Mouse (Mus musculus): Measurements from ENCODE around the gene Gzmm. TPM values are rescaled to one million over a fixed set of nuclear protein-coding genes. Genes with fewer than 3 reads are reported as not detected.

Gzmm gene
- polyA plus RNA-seq, 1 experiment from 2014 or later, result 0.62 TPM

DNA sequence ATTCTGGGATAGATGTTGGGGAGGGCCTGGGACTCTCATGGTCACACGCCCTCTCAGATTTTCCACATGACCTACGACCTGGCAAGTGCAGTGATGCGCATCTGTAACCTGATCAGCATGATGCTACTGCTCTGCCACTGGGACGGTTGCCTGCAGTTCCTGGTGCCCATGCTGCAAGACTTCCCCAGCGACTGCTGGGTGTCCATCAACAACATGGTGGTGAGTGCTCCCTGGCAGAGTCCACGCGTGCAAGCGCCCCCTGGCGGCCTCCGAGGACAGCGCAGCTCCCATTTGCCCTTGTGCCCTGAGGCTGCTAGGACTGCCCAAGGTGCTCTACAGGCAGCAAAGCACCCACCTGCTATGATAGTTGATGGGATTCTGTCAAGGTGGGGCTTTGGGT lies 37.3 kb downstream of the Gzmm start:
- Histone ChIP-seq H3K36me3 (ENCODE audit: control insufficient read depth, insufficient read depth, low read length) (no peaks in the 10 kb centered on the region), H3K4me3 (ENCODE audit: low read length) (no peak overlapping the region), H3K27ac (ENCODE audit: low read length) (no peak overlapping the region), H3K27me3 (ENCODE audit: control insufficient read depth, insufficient read depth, low read depth, low read length) (no peaks in the 10 kb centered on the region), H3K4me1 (replicated peaks; ENCODE audit: control insufficient read depth, insufficient read depth, low read length) (no peaks in the 10 kb centered on the region), H3K9ac (ENCODE audit: low read length) (no peak overlapping the region), H3K9me3 (ENCODE audit: control insufficient read depth, low read length) (no peaks in the 10 kb centered on the region), H3K4me2 (ENCODE audit: low read depth, low read length) (no peak overlapping the region)
- 35% methylated on average over 11 of the region's 11 CpGs for WGBS
- no peak for ATAC-seq (ENCODE audit: low read depth)

- Histone ChIP-seq H3K27ac (ENCODE audit: low read length) (no peak overlapping the region), H3K9ac (ENCODE audit: low read length) (no peak overlapping the region), H3K4me2 (ENCODE audit: low read depth, low read length) (no peak overlapping the region), H3K36me3 (ENCODE audit: control insufficient read depth, insufficient read depth, low read length) (peaks cover under 1% of the 10 kb centered on the region; the same call in 1 of the 2 replicates), H3K9me3 (ENCODE audit: control insufficient read depth, low read length) (no peaks in the 10 kb centered on the region), H3K4me3 (ENCODE audit: low read length) (no peak overlapping the region), H3K27me3 (ENCODE audit: control insufficient read depth, insufficient read depth, low read depth, low read length) (no peaks in the 10 kb centered on the region), H3K4me1 (replicated peaks; ENCODE audit: control insufficient read depth, insufficient read depth, low read length) (no peaks in the 10 kb centered on the region)
- WGBS, result 65% methylated on average over 28 of the region's 28 CpGs
- no peak for ATAC-seq (ENCODE audit: low read depth)
Measured at GRCm38 (mm10) chr10:79728323-79729249, 39.8 kb downstream of the Gzmm start.

DNA sequence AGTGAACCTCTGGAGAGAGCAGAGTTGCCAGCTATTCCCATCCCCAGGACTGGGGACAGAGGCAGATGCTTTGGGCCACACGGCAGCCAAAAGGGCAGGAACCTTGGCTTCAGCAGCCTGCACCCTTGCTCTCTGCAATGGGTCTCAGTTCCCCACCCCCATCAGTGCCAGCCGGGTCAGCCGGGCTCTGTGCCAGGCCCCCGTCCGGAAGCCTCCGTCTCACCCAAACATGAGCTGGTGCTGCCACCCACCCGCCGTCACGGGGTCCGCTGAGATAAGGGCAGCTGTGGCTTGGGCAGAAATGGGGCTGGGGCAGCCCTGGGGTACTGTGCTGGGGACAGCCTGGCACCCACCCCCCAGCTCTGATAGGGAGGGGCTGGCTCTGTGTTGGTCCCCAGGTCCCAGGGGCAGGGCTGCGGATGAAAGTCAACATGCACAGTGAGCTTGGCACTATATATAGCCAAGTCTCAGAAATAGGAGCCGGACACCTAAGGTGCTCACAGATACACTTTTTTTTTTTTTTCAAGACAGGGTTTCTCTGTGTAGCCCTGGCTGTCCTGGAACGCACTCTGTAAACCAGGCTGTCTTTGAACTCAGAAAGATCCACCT lies 40.6 kb downstream of the Gzmm start:
- H3K4me2 ChIP-seq (ENCODE audit: low read depth, low read length), result no peak overlapping the region
- no peak overlapping the region for H3K9ac ChIP-seq (ENCODE audit: low read length)
- no peak overlapping the region for H3K4me3 ChIP-seq (ENCODE audit: low read length)
- no peaks in the 10 kb centered on the region for H3K4me1 ChIP-seq (replicated peaks; ENCODE audit: control insufficient read depth, insufficient read depth, low read length)
- 0 out of 2 replicates have a peak, but pooled peaks have one; percentile 51 for ATAC-seq (ENCODE audit: low read depth)
- H3K36me3 ChIP-seq (ENCODE audit: control insufficient read depth, insufficient read depth, low read length), result peaks cover 9% of the 10 kb centered on the region
- H3K9me3 ChIP-seq (ENCODE audit: control insufficient read depth, low read length), result no peaks in the 10 kb centered on the region
- H3K27ac ChIP-seq (ENCODE audit: low read length), result no peak overlapping the region
- H3K27me3 ChIP-seq (ENCODE audit: control insufficient read depth, insufficient read depth, low read depth, low read length), result no peaks in the 10 kb centered on the region
- WGBS, result 66% methylated on average over 13 of the region's 13 CpGs

- Histone ChIP-seq H3K27ac (ENCODE audit: low read length) (no peak overlapping the region), H3K4me3 (ENCODE audit: low read length) (no peak overlapping the region), H3K27me3 (ENCODE audit: control insufficient read depth, insufficient read depth, low read depth, low read length) (peaks cover 3% of the 10 kb centered on the region; the same call in 1 of the 2 replicates), H3K36me3 (ENCODE audit: control insufficient read depth, insufficient read depth, low read length) (peaks cover 32% of the 10 kb centered on the region), H3K9me3 (ENCODE audit: control insufficient read depth, low read length) (peaks cover 19% of the 10 kb centered on the region), H3K4me2 (ENCODE audit: low read depth, low read length) (no peak overlapping the region), H3K4me1 (replicated peaks; ENCODE audit: control insufficient read depth, insufficient read depth, low read length) (no peaks in the 10 kb centered on the region), H3K9ac (ENCODE audit: low read length) (no peak overlapping the region)
- ATAC-seq (ENCODE audit: low read depth), result no peak
- 95% methylated on average over 1 of the region's 1 CpGs for WGBS
Measured at GRCm38 (mm10) chr10:79732500-79732899, 43.7 kb downstream of the Gzmm start.

DNA sequence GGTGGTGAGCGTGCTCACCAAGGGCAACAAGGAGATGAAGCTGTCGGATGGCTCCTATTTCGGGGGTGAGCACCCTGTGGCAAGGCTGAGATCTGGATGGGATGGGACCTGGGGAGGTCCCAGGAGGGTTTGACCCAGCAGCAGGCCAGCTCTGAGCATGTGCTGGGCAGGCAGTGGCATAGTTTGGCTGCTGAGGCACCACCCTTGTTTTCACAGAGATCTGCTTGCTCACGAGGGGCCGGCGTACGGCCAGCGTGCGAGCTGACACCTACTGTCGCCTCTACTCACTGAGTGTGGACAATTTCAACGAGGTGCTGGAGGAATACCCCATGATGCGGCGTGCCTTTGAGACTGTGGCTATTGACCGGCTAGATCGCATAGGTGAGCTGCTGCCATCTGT lies 45.0 kb downstream of the Gzmm start:
- no peak overlapping the region for H3K4me3 ChIP-seq (ENCODE audit: low read length)
- no peak overlapping the region for H3K27ac ChIP-seq (ENCODE audit: low read length)
- H3K4me1 ChIP-seq (replicated peaks; ENCODE audit: control insufficient read depth, insufficient read depth, low read length), result no peaks in the 10 kb centered on the region
- ATAC-seq (ENCODE audit: low read depth), result no peak
- WGBS, result 92% methylated on average over 15 of the region's 15 CpGs
- H3K9me3 ChIP-seq (ENCODE audit: control insufficient read depth, low read length), result peaks cover 31% of the 10 kb centered on the region
- peaks cover 46% of the 10 kb centered on the region for H3K36me3 ChIP-seq (ENCODE audit: control insufficient read depth, insufficient read depth, low read length)
- H3K4me2 ChIP-seq (ENCODE audit: low read depth, low read length), result no peak overlapping the region
- H3K27me3 ChIP-seq (ENCODE audit: control insufficient read depth, insufficient read depth, low read depth, low read length), result peaks cover 3% of the 10 kb centered on the region; the same call in 1 of the 2 replicates
- no peak overlapping the region for H3K9ac ChIP-seq (ENCODE audit: low read length)

DNA sequence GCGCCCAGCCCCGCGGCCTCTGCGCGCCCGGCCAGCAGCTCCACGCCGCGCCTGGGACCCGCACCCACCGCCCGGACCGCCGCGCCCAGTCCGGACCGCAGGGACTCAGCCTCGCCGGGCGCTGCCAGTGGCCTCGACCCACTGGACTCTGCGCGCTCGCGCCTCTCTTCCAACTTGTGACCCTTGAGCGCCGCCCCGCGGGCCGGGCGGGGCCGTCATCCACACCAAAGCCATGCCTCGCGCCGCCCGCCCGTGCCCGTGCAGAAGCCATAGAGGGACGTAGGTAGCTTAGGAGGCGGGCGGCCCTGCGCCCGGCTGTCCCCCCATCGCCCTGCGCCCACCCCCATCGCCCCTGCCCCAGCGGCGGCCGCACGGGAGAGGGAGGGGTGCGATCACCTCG lies 46.5 kb downstream of the Gzmm start:
- Histone ChIP-seq H3K9me3 (ENCODE audit: control insufficient read depth, low read length) (peaks cover 46% of the 10 kb centered on the region), H3K9ac (ENCODE audit: low read length) (no peak overlapping the region), H3K4me2 (ENCODE audit: low read depth, low read length) (peak overlapping the region; percentile 22), H3K4me1 (replicated peaks; ENCODE audit: control insufficient read depth, insufficient read depth, low read length) (no peaks in the 10 kb centered on the region), H3K27me3 (ENCODE audit: control insufficient read depth, insufficient read depth, low read depth, low read length) (peaks cover 3% of the 10 kb centered on the region; the same call in 1 of the 2 replicates), H3K4me3 (ENCODE audit: low read length) (no peak overlapping the region), H3K27ac (ENCODE audit: low read length) (no peak overlapping the region), H3K36me3 (ENCODE audit: control insufficient read depth, insufficient read depth, low read length) (peaks cover 61% of the 10 kb centered on the region)
- WGBS, result 23% methylated on average over 35 of the region's 52 CpGs
- ATAC-seq (ENCODE audit: low read depth), result 0 out of 2 replicates have a peak, but pooled peaks have one; percentile 30

DNA sequence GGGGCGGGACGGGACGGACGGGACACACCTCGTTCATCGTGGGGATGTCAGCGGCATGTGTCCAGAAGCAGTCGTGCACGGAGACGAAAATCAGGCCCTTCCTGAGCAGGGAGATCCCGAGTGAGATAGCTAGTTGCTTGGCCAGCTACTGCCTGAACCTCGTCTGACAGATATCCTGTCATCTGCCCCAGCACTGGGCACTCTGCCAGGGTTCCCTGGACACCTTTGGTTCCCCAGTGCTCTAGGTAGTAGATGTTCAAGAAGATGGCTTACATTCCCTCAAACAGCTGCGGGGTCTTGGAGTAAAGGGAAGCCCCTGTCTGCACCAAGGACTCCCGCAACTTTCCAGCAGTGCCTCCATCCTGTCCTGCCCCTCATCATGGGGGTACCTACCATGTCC lies 47.9 kb downstream of the Gzmm start:
- 76% methylated on average over 12 of the region's 14 CpGs for WGBS
- Histone ChIP-seq H3K4me1 (replicated peaks; ENCODE audit: control insufficient read depth, insufficient read depth, low read length) (no peaks in the 10 kb centered on the region), H3K4me3 (ENCODE audit: low read length) (no peak overlapping the region), H3K9me3 (ENCODE audit: control insufficient read depth, low read length) (peaks cover 53% of the 10 kb centered on the region), H3K4me2 (ENCODE audit: low read depth, low read length) (no peak overlapping the region), H3K36me3 (ENCODE audit: control insufficient read depth, insufficient read depth, low read length) (peaks cover 74% of the 10 kb centered on the region), H3K9ac (ENCODE audit: low read length) (no peak overlapping the region), H3K27me3 (ENCODE audit: control insufficient read depth, insufficient read depth, low read depth, low read length) (peaks cover 3% of the 10 kb centered on the region; the same call in 1 of the 2 replicates), H3K27ac (ENCODE audit: low read length) (no peak overlapping the region)
- no peak for ATAC-seq (ENCODE audit: low read depth)

GRCm38 (mm10) chr10:79738259-79738658 lies 49.4 kb downstream of the Gzmm start:
- ATAC-seq (ENCODE audit: low read depth), result no peak
- H3K36me3 ChIP-seq (ENCODE audit: control insufficient read depth, insufficient read depth, low read length), result peaks cover 85% of the 10 kb centered on the region
- H3K27ac ChIP-seq (ENCODE audit: low read length), result no peak overlapping the region
- WGBS, result 94% methylated on average over 10 of the region's 10 CpGs
- peaks cover 3% of the 10 kb centered on the region; the same call in 1 of the 2 replicates for H3K27me3 ChIP-seq (ENCODE audit: control insufficient read depth, insufficient read depth, low read depth, low read length)
- no peak overlapping the region for H3K9ac ChIP-seq (ENCODE audit: low read length)
- H3K4me3 ChIP-seq (ENCODE audit: low read length), result no peak overlapping the region
- H3K4me2 ChIP-seq (ENCODE audit: low read depth, low read length), result no peak overlapping the region
- peaks cover 53% of the 10 kb centered on the region for H3K9me3 ChIP-seq (ENCODE audit: control insufficient read depth, low read length)
- H3K4me1 ChIP-seq (replicated peaks; ENCODE audit: control insufficient read depth, insufficient read depth, low read length), result no peaks in the 10 kb centered on the region

GRCm38 (mm10) chr10:79739234-79739633 lies 50.4 kb downstream of the Gzmm start:
- no peak overlapping the region for H3K9ac ChIP-seq (ENCODE audit: low read length)
- H3K9me3 ChIP-seq (ENCODE audit: control insufficient read depth, low read length), result peaks cover 53% of the 10 kb centered on the region
- no peaks in the 10 kb centered on the region for H3K4me1 ChIP-seq (replicated peaks; ENCODE audit: control insufficient read depth, insufficient read depth, low read length)
- H3K4me2 ChIP-seq (ENCODE audit: low read depth, low read length), result no peak overlapping the region
- 95% methylated on average over 28 of the region's 28 CpGs for WGBS
- H3K36me3 ChIP-seq (ENCODE audit: control insufficient read depth, insufficient read depth, low read length), result peaks cover 81% of the 10 kb centered on the region
- no peak overlapping the region for H3K27ac ChIP-seq (ENCODE audit: low read length)
- peaks cover 3% of the 10 kb centered on the region; the same call in 1 of the 2 replicates for H3K27me3 ChIP-seq (ENCODE audit: control insufficient read depth, insufficient read depth, low read depth, low read length)
- H3K4me3 ChIP-seq (ENCODE audit: low read length), result no peak overlapping the region
- no peak for ATAC-seq (ENCODE audit: low read depth)
